Mouse (Mus musculus) neutrophil, adult 5-6 weeks (primary cell): ENCODE results near the gene Elmod1. TPM values are rescaled to one million over a fixed set of nuclear protein-coding genes. Genes with fewer than 3 reads are reported as not detected.

ENCODE experiments used
- ATAC-seq: fragments of 151-379, 151-347 bp; 2 replicates; pipeline ENCODE4 v1.8.0; 2017; ENCODE audit warnings: mild to moderate bottlenecking, moderate TSS enrichment; ENCODE audit not compliant: insufficient number of reproducible peaks, poor library complexity, low FRiP score, severe bottlenecking; ENCODE audit errors: extremely low read depth
- total RNA-seq: library from RNA; stranded (forward); fragments of 200-1000 nt; gene quantifications from 2 replicates; pipeline ENCODE4 v1.2.3, GENCODE M21; 2017

The Elmod1 gene
- total RNA-seq, 1 experiment from 2014 or later, result not detected

DNA sequence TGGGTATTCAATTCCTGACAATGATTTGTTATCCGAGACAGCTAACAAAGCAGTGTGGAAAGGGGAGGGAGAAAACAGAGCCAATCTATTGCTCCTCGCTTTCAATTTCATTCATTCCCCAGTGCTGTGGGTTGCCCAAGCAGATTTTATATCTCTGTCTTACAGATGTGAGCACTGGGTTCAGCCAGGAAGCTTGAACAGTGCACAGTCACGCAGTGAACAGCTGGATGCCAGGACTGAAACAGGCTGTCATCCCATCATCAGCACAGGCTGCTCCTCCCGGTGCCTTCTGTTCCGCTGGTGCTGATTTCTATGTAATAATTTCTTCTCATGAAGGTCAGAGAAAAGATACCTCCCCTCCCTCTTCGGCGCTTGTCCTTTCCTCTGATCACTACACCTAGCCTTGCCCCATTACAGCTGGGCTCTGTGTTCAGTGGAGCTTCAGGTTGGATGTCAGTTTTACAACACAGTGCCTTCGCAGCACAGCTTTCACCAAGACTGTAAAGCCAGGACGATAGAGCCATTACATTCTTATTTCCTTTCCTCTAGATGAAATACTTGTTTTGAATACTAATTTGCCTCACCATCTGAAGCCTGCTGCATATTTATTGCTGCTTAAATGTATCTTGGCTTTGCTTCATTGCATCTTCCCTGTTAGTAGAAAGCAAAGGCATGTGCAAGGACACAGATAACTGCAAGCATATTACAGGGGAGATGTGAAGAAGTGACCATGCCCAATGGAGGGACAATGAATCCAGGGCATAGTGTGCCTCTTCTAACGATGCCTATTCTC, 59.0 kb downstream of the Elmod1 start:
- no peak for ATAC-seq

DNA sequence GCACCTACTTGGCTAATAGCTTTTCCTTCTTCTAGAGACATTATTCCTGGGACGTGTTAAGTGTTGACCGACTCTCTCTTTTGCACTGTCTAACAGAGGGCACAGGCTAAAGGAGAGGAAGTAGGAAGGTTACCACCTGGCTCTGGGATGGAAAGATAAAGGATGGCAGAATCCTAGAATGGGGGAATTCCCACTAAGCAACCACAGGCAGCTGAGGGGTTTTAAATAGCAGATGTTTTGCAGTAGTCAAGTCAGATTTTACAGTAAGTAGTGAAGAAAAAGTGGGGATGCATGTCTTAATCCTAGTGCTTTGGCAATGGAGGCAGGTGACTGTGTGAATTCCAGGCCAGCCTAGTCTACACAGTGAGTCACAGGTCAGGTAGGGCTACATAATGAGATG, 64.3 kb downstream of the Elmod1 start:
- no peak for ATAC-seq

DNA sequence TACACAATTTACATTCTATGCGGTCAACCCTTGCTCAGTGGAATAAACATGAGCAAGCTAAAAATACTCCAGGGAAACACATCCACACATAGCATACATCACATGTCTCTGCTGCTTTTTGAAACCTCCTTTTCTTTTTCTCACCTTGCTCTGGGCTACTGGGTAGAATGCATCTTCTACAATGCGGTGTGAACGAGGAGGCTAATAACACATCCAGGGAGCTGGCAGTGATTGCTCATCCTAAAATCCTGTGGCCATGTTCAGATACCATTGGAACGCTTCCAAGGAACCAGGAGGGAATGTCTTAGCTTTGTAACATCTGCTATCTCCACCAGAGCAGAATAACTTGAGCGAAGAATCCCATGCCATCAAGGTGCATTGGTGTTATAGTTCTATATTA, 64.8 kb downstream of the Elmod1 start:
- ATAC-seq, result no peak

DNA sequence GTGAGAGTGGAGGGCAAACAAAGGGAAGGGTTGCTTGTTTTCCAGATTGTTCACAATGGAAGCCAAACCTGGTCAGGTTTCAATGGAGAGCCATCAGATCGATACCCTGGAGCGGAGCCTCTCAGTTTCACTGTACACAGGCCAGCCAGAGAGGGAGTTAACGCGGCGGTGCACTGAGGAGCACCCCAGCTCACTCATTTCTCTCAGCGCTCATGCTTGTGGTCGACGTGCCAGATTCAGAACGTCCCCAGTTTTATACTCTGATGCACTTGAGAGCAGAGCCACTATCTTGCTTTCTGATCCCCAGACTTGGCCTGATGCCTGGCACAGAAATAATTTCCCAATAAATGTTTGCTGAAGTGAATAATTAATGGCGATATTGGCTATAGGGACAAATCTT, 68.3 kb downstream of the Elmod1 start:
- no peak for ATAC-seq

DNA sequence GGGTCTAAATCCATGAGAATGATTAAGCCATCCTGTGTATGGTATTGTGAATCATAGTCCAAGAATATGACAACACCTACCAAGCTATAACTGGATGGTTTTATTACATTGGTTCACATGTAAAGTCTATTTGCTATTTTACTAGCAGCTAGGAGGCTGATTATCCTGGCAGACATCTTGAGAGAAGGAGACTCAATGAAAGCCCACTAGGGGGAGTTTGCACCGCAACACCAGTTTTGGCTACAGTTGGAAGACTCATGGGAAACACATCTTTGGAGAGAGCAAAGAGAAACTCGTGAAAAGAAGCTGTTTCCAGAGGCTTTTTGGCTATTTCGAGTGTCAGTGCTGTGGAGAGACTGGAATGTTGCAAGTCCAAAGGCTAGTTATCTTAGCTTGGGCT, 69.7 kb downstream of the Elmod1 start:
- no peak for ATAC-seq

DNA sequence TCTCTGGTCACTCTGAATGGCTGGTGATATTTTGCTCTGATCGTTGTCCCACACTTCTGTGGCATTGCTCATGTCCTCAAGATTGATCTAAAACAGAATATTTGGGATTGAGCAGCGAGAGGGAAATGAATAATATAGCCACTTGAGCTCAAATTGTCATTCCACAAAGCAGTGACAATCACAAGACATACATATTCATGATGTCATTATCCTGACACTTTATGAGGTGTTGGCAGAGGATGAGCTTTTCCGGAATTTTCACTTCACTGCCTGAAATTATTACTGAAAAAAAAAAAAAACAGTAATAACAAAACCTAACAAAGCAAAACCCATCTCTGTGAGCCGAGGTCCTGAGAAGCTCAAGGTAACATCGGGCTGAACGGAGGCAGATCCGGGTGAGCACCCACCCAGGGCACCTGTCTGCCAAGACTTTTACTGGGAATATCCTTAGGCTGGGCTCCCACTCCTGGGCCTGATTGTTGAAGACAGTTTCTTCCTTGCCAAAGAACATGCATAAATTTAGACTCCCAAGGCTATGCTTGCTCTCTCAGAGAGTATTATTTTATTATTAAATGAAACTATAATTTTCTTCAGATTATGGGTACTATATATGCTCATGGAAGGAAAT, 71.8 kb downstream of the Elmod1 start:
- ATAC-seq, result no peak

DNA sequence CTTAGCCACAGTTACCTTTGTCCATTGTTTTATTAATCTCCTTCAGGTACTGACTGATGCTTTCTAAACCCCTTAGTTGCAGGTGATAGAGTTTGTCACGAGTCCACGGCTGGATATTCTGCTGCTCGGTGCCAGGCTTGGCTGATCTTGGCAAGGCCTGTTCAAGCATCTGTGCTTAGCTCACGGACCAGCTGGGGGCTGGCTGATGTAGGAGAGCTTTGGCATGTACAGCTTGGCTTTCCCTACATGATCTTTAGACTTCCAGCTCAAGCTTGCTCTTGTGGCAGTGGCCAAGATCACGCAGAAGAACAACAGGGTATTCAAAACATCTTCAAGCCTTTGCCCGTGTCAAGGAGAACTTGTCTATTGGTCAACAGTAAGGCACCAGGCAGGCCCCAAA, 75.3 kb downstream of the Elmod1 start:
- no peak for ATAC-seq

DNA sequence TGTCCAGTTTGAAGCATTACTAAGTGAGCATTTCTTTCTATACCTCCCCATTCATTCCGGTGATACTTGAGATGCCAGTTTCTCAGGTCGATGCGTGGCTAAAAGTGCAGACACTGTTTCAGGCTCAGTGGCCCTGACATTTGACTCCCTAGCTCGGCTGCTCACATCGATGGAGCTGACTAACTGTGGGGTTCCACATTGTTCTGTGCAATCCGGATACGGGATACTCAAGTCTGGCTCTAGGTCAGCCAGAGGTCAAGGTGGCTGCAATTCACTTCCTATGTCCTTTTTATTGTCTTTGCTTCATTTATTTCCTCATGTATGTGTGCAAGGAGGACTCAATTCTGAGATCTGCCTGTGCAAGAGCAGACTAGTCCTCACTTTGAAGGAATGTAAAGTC, 79.3 kb downstream of the Elmod1 start:
- no peak for ATAC-seq

DNA sequence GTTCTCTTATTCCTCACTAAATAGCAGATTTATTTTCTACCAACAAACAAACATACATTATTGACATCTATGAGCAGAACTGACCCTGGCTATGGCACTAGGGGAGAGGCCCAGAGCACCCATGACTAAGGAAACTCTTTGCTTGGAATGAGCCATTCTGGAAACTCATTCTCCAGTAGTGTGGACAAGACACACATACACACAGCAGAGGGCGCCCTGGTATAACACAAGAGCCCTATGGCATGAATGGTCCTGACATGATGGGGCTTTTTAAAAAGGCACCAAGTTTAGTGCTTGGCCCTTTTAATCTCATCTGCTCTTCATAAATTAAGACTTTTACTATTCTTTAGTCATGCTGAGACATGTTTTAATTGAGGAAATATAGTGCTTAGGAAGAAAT, 85.0 kb downstream of the Elmod1 start:
- no peak for ATAC-seq

DNA sequence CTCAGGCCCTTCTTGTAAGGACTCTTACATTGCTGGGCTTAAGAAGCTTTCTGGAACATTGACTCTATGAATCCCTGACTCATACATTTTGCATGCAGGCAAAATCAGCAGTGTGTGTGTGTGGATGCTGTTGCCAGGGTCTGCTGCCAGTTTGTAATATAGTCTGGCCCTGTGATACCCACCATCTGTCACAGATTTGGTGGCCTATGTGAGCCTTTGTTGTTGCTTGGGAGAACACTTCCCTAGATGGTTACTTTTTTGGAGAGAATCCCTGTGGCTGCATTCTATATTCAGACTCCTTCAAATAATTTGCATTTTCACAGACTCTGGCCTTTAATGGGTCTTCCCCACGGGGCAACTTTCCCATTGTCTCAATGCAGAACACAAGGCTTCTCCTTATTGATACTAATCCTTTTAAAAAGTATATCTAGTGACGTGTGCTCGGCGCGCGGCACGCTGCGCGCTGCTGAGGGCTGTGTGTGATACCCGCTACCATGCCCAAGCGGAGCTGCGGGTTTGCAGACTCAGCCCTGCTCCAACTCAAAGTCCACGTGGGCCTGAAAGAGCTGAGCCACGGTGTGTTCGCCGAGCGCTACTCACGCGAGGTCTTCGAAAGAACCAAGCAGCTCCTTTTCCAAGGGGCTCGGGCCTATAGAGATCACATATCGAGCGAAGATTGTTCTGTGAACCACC, 91.4 kb downstream of the Elmod1 start:
- ATAC-seq, result peak; percentile 48; the same call in 1 of the 2 replicates

DNA sequence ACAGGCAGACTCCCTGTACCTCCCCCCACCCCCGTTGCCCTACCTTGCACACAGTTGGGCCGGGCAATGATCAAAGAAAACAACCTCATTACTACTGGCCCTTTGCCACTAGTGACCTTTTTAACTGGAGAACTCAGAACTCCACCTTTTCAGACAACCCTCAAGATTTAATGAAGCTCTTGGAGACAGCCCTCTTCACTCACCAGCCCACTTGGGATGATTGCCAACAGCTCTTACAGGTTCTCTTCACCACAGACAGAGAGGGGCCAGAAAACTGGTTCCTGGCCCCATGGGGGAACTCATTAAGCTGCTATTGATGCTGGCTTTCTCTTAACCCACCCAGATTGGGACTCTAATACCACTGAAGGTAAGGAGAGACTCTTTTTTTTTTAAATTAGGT, 97.7 kb downstream of the Elmod1 start:
- no peak for ATAC-seq

DNA sequence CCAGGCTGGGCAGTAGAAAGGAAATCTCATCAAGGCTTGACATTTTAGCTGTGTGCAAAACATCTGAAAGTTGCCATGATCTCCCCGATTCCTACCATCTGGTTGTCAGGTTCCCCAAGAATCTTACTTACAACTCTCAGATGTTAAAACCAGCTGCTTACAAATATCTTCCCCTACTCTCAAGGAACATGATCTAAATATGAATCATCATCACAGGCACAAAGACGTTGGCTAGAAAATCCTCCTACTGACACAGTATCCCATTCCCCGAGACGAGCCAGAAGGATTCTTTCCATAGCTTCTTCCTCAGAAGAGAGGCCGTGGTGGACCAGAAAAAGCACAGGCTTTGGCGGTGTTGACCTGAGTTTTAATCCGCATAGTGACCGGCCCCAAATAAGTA, 101.9 kb downstream of the Elmod1 start:
- ATAC-seq, result no peak

Other genes with a start within 250 kb of the Elmod1 start
- 0.35 and 2.3 TPM in 2 replicates for gene Slc35f2, start 203.8 kb downstream of the Elmod1 start, total RNA-seq
- gene Sln, start 125.1 kb downstream of the Elmod1 start, total RNA-seq, result not detected in 2 replicates
- gene Tnfaip8l3, start 93.1 kb upstream of the Elmod1 start, total RNA-seq, result not detected in 2 replicates